Mouse (Mus musculus) neural tube, postnatal 0 days (tissue): Measurements from ENCODE around the gene Krt18. TPM values are rescaled to one million over a fixed set of nuclear protein-coding genes. Genes with fewer than 3 reads are reported as not detected.

Source experiments
- polyA plus RNA-seq: library from polyadenylated mRNA; unstranded; fragments of >200 nt; fragmentation: Nextera tagmentation; extraction: Ambion mirVana; gene quantifications from 2 replicates; pipeline ENCODE4 v1.2.1, GENCODE M21; 2015

The Krt18 gene
- polyA plus RNA-seq, result 1.4 and 1.9 TPM in 2 replicates

GRCm38 (mm10) chr15:102028040-102028439 lies at the start of gene Krt18:
TSS of gene Krt18 (plus strand) at chr15:102028180.

GRCm38 (mm10) chr15:102004189-102004588 lies 23.8 kb upstream of the Krt18 start, which contains the start of gene Krt8:
TSS of gene Krt8 (minus strand) at chr15:102004482.

DNA sequence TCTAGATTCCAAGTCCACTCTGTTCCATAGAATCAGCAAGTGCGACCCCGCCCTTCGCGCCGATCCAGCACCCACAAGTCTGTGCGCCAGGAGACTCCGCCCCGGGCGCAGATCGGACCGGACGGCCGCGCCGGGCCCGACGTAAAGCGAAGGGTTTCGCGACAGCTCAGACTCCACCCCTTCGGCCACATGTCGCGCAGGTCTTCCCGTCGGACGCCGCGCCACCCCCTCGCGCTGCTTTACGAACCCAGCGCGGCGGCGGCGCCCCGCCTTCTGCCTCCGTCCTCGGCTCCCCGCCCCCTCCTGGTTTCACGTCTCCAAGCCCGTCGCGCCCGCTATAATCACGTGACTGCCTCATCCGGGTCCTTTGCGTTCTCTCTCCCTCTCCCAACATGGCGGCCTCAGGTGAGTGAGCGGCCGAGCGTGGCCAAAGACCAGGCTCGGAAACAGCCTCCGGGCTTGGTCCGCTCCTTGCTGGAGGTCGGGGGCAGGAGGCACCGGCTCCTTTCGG lies 45.6 kb downstream of the Krt18 start, which contains the start of gene Eif4b:
Gene Eif4b, plus strand, starts transcription at position 215 of the 511 bp plus-strand sequence.

Other genes with a start within 250 kb of the Krt18 start
- not detected in 2 replicates for gene Krt72, start 241.7 kb upstream of the Krt18 start, polyA plus RNA-seq
- 0.37 and 0.65 TPM in 2 replicates for gene Krt73, start 225.8 kb upstream of the Krt18 start, polyA plus RNA-seq
- 0.12 and 0.17 TPM in 2 replicates for gene Krt2, start 210.0 kb upstream of the Krt18 start, polyA plus RNA-seq
- 20.8 and 23.0 TPM in 2 replicates for gene Krt1, start 177.4 kb upstream of the Krt18 start, polyA plus RNA-seq
- 0.47 and 0.89 TPM in 2 replicates for gene Krt77, start 158.5 kb upstream of the Krt18 start, polyA plus RNA-seq
- gene Krt76, start 135.3 kb upstream of the Krt18 start, polyA plus RNA-seq, result not detected in 2 replicates
- gene Krt4, start 103.4 kb upstream of the Krt18 start, polyA plus RNA-seq, result not detected in 2 replicates
- gene Krt79, start 87.9 kb upstream of the Krt18 start, polyA plus RNA-seq, result 0.28 and 0.32 TPM in 2 replicates
- gene Krt78, start 73.9 kb upstream of the Krt18 start, polyA plus RNA-seq, result not detected in 2 replicates
- 0.45 and 0.87 TPM in 2 replicates for gene Krt8, start 23.7 kb upstream of the Krt18 start, polyA plus RNA-seq
- gene Eif4b, start 45.6 kb downstream of the Krt18 start, polyA plus RNA-seq, result 57.5 and 60.8 TPM in 2 replicates
- gene Tns2, start 72.2 kb downstream of the Krt18 start, polyA plus RNA-seq, result 8.8 and 10.3 TPM in 2 replicates
- 107 and 114 TPM in 2 replicates for gene Spryd3, start 108.1 kb downstream of the Krt18 start, polyA plus RNA-seq
- 21.1 and 33.5 TPM in 2 replicates for gene Igfbp6, start 116.2 kb downstream of the Krt18 start, polyA plus RNA-seq
- gene Soat2, start 122.3 kb downstream of the Krt18 start, polyA plus RNA-seq, result 0.21 TPM in 1 of 2 replicates, not detected in the other
- gene Zfp740, start 175.1 kb downstream of the Krt18 start, polyA plus RNA-seq, result 27.4 and 27.5 TPM in 2 replicates
- gene Csad, start 176.5 kb downstream of the Krt18 start, polyA plus RNA-seq, result 44.0 and 46.0 TPM in 2 replicates
- gene Itgb7, start 203.8 kb downstream of the Krt18 start, polyA plus RNA-seq, result 1.0 and 2.9 TPM in 2 replicates
- gene Rarg, start 229.3 kb downstream of the Krt18 start, polyA plus RNA-seq, result 7.1 and 7.7 TPM in 2 replicates
- 0.06 and 0.10 TPM in 2 replicates for gene Gm9918, start 242.4 kb downstream of the Krt18 start, polyA plus RNA-seq